Mouse (Mus musculus) G1E (cell line): ENCODE data around the gene Col4a2. TPM values are rescaled to one million over a fixed set of nuclear protein-coding genes. Genes with fewer than 3 reads are reported as not detected.

Experiments
- ATAC-seq: 2 replicates; pipeline ENCODE4 v1.8.0; 2016; ENCODE audit warnings: mild to moderate bottlenecking; ENCODE audit not compliant: insufficient number of reproducible peaks, poor library complexity, low FRiP score, severe bottlenecking; ENCODE audit errors: extremely low read depth
- DNase-seq: peaks from one replicate; pipeline ENCODE4 v3.0.0; 2012; ENCODE audit warnings: low spot score
- H3K27me3 ChIP-seq: 2 replicates; pipeline ENCODE4 v1.6.1; 2012; ENCODE audit warnings: mild to moderate bottlenecking, low read length, inconsistent platforms; ENCODE audit not compliant: insufficient read depth
- H3K36me3 ChIP-seq: replicated peaks from 2 replicates; pipeline ENCODE3; 2012; ENCODE audit warnings: mild to moderate bottlenecking, inconsistent platforms
- H3K4me1 ChIP-seq: 2 replicates; pipeline ENCODE4 v1.6.1; 2012; ENCODE audit warnings: low read depth, low read length, inconsistent platforms, mixed read lengths; ENCODE audit not compliant: insufficient read depth
- H3K4me3 ChIP-seq: 2 replicates; pipeline ENCODE4 v1.5.1; 2012; ENCODE audit warnings: low read depth, mild to moderate bottlenecking, inconsistent platforms, low read length, moderate library complexity, mixed read lengths
- H3K9me3 ChIP-seq: replicated peaks from 2 replicates; pipeline ENCODE4 v1.6.1; 2012; ENCODE audit warnings: inconsistent platforms
- CTCF ChIP-seq: IDR thresholded peaks from 2 replicates; pipeline ENCODE4 v1.5.1; 2012; ENCODE audit warnings: low read depth, low read length, inconsistent platforms, mixed read lengths
- GATA1 ChIP-seq: IDR thresholded peaks from 2 replicates; pipeline ENCODE4 v1.6.1; 2012; ENCODE audit warnings: borderline replicate concordance, low read length, inconsistent platforms, mixed read lengths
- GATA2 ChIP-seq: IDR thresholded peaks from 2 replicates; pipeline ENCODE4 v1.6.1; 2012; ENCODE audit warnings: low read depth, low read length, inconsistent platforms, borderline replicate concordance
- POLR2AphosphoS5 ChIP-seq: IDR thresholded peaks from 2 replicates; pipeline ENCODE4 v1.6.1; 2012; ENCODE audit warnings: low read depth, low read length, inconsistent platforms; ENCODE audit not compliant: insufficient replicate concordance
- TAL1 ChIP-seq: conservative IDR thresholded peaks from 2 replicates; pipeline ENCODE4 v1.6.1; 2012; ENCODE audit warnings: low read depth, low read length, inconsistent platforms, mixed read lengths
- polyA plus RNA-seq: library from polyadenylated mRNA; stranded (reverse); fragments of >175 nt; gene quantifications from 2 replicates; pipeline ENCODE4 v1.2.3, GENCODE M21; 2012
- total RNA-seq, 2 experiments: library from RNA; stranded (forward) in 1 of 2; stranded (reverse) in 1 of 2; fragments of 200-1000 nt in 1 of 2; fragments of >200 nt in 1 of 2; fragmentation: Nextera tagmentation in 1 of 2; gene quantifications; 2 replicates each; pipeline ENCODE4 v1.2.3; 2014 to 2017

Gene Col4a2
- total and polyA plus RNA-seq, 3 experiments = 0.05 TPM; not detected in 2

DNA sequence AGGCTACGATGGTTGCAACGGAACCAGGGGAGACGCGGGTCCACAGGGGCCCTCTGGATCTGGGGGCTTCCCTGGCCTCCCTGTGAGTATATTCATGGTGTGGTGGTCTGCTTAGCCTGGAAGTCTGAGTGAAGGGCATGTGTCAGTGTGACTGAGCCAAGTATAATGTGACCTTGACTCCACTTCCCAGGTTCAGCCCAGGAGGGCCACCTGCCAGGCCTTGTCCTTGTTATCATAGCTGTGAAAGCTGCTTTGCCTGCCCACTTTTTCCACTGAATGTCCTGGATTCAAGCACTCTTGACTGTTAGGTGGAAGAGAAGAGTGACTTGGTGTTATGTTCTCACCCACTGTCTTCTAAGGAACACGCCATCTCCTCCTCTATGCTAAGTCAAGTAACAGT lies 88.6 kb downstream of the Col4a2 start:
- TF ChIP-seq GATA1 = no peak
- TF ChIP-seq GATA2 = no peak
- TF ChIP-seq CTCF = no peak
- TF ChIP-seq TAL1 = no peak
- no peak for ATAC-seq
- H3K36me3 ChIP-seq = no peaks in the 10 kb centered on the region
- no peak for DNase-seq
- no peak overlapping the region for H3K4me3 ChIP-seq
- peaks cover 1% of the 10 kb centered on the region for H3K27me3 ChIP-seq
- no peaks in the 10 kb centered on the region for H3K4me1 ChIP-seq
- no peaks in the 10 kb centered on the region for H3K9me3 ChIP-seq

DNA sequence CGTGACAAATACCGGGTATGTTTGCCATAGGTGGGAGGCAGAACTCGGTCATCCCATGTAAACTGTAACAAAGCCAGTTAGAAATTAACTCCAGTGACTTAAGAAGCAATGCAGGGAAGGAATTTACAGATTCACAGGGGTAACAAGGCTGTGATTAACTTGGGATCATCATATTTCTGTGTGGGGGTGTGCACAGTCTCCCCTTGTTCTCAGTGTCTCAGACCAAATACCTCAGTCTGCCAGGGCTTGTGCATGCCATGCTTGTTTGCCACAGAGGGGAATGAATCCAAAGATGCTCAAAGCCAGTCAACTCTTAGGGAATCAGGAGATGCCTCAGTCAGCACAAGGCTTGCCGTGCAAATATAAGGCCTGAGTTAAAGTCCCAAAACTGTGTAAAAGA lies 89.6 kb downstream of the Col4a2 start:
- H3K27me3 ChIP-seq = no peaks in the 10 kb centered on the region; the same call in 1 of the 2 replicates
- no peak for ATAC-seq
- H3K4me3 ChIP-seq = no peak overlapping the region
- no peaks in the 10 kb centered on the region for H3K4me1 ChIP-seq
- TF ChIP-seq GATA1 (no peak), GATA2 (no peak), TAL1 (no peak), CTCF (no peak), POLR2AphosphoS5 (no peak)
- DNase-seq = no peak
- H3K36me3 ChIP-seq = no peaks in the 10 kb centered on the region
- H3K9me3 ChIP-seq = no peaks in the 10 kb centered on the region

DNA sequence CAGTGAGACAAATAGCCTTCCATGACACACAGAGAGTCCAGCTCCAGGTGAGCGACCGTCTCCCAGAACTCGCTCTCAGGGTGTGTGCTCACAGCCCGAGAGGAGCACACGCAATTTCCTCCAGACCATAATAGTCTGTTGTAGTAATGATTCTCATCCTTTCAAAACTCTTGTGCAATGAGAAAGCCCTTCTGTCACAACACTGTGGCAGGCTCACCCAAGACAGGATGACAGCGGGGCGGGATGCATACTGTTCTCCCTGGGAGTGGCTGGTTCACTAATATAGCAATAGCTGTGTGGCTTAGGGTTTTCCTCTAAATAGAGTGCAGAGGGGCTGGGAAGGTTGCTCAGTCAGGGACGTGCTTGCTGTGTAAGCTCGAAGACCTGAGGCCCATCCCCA lies 91.2 kb downstream of the Col4a2 start:
- ATAC-seq (no peak), DNase-seq (no peak)
- no peaks in the 10 kb centered on the region for H3K9me3 ChIP-seq
- no peaks in the 10 kb centered on the region for H3K27me3 ChIP-seq
- no peaks in the 10 kb centered on the region for H3K36me3 ChIP-seq
- no peaks in the 10 kb centered on the region for H3K4me1 ChIP-seq
- no peak overlapping the region for H3K4me3 ChIP-seq
- TF ChIP-seq GATA1 = no peak
- TF ChIP-seq GATA2 = no peak
- TF ChIP-seq POLR2AphosphoS5 = no peak
- TF ChIP-seq CTCF = no peak
- TF ChIP-seq TAL1 = no peak

DNA sequence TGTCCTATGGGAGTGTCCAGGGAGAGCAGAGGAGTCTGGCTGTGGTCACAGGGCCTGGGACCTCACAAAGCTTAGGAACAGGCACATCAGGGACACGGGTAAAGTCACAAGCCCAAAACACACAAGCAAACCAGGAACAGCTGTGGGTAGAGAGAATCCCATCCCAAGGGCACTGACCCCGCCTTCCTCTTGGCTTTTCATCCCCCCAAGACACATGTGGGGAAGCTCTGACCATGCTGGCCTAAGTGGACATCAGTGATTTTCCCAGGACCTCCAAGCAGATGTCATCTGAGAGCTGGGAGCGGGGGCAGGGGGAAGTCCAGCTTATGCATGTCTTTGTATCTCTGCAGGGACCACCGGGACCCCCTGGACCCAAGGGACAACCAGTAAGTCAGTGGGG lies 92.0 kb downstream of the Col4a2 start:
- H3K4me3 ChIP-seq = no peak overlapping the region
- H3K27me3 ChIP-seq = no peaks in the 10 kb centered on the region
- ATAC-seq (no peak), DNase-seq (no peak)
- H3K36me3 ChIP-seq = no peaks in the 10 kb centered on the region
- TF ChIP-seq GATA2 (no peak), CTCF (no peak), TAL1 (no peak), GATA1 (no peak), POLR2AphosphoS5 (no peak)
- H3K9me3 ChIP-seq = no peaks in the 10 kb centered on the region
- H3K4me1 ChIP-seq = no peaks in the 10 kb centered on the region

DNA sequence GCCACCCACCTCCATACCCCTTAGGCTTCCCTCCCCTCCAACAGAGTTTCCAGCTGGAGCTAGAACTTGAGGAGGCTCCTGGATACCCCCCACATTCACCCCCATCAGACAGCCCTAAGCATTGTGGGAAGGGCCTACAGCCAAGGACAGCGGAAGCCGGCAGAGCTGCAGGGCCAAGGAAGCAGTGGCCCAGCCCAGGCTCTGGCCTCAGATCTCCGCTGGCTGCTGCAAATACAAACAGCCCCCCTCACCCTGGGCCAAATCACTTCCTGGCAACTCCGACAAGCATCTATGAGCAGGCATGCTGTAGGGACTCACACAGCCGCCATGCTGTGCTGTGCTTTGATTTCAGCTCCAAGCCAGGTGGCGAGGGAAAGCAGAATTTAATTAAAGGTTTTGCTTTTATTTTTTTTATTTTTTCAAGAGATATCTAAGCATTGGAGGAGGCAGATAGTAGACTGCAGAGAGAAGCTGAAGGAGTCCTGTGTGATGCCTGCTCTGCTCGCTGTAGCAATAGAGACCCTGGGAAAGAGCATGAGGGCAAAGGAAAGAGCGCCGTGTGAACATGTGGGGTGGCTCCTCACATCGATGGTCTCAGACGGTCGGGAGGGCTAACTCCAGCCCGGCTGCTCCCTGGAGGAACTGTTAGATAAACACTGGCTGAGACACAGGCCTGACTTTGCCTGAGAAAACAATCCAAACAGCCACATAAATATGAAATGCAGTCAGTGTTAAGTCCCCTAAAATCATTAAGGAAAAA lies 93.3 kb downstream of the Col4a2 start:
- H3K36me3 ChIP-seq = no peaks in the 10 kb centered on the region
- DNase-seq (no peak), ATAC-seq (no peak)
- TF ChIP-seq GATA2 (no peak), CTCF (no peak), POLR2AphosphoS5 (no peak), TAL1 (no peak), GATA1 (no peak)
- H3K9me3 ChIP-seq = no peaks in the 10 kb centered on the region
- no peaks in the 10 kb centered on the region for H3K4me1 ChIP-seq
- no peaks in the 10 kb centered on the region for H3K27me3 ChIP-seq
- no peak overlapping the region for H3K4me3 ChIP-seq

DNA sequence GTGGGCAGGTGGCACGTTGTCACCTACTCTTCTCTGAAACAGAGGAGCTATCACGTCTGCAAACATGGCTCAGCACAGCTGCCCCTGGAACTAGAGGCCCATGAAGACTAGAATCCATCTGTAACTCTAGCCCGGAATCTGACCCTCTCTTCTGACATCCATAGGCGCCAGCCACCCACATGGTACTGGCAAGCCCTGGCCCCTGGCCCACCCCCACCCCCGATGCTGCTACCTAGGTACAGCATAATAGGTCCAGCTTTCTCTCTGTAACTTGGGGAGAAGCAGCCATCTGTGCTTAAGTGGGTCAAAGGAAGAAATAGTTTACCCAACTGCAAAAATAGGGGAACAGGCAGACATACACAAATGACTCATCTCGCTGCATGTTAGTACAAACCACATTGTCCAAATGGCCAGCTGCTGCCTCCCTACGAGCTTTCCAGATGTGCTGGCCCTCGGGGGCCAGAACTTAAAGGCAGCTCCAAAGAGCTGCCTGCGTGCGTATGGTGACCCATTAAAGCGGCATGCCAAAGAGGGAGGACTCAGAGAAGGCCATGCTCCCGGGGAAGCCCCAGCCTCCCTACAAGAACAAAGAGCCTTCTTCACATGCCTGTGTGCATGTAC lies 99.0 kb downstream of the Col4a2 start:
- ATAC-seq (no peak), DNase-seq (no peak)
- H3K4me1 ChIP-seq = no peaks in the 10 kb centered on the region
- H3K4me3 ChIP-seq = no peak overlapping the region
- peaks cover 11% of the 10 kb centered on the region for H3K27me3 ChIP-seq
- no peaks in the 10 kb centered on the region for H3K36me3 ChIP-seq
- TF ChIP-seq GATA2 (no peak), CTCF (no peak), GATA1 (no peak), POLR2AphosphoS5 (no peak), TAL1 (no peak)
- H3K9me3 ChIP-seq = no peaks in the 10 kb centered on the region
